Mouse (Mus musculus) right cerebral cortex, adult 2 months (tissue): ENCODE results near the gene Retreg1.
"Not testable (repeated sequence)": the region's sequence is repeated elsewhere in the genome, so short reads cannot be mapped to it uniquely, and the experiment has no call there.

Experiments used
- DNase-seq, 2 experiments: peaks; one replicate each; pipeline ENCODE4 v3.0.0; 2021 to 2022; ENCODE audit warnings: low spot score in 2 of 2

The Retreg1 gene

DNA sequence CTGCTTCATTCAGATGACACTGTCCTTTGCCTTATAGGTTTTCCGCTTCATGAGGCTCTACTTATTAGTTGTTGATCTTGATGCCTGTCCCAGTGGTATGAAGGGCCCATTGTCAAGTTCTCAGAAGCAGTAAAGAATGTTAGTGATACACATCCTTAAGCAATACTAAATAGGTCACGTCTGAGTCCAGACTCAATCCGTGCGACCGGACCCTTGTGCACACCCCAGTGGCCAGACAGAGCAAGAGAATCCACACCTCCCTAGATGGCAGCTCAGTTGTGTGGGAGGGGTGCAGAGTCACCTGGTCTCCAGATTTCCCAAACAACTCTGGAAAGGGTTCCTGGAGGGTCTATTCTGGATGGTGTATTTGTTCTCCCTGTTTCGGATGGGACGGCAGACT lies 103.5 kb downstream of the Retreg1 start:
- no peak for DNase-seq

DNA sequence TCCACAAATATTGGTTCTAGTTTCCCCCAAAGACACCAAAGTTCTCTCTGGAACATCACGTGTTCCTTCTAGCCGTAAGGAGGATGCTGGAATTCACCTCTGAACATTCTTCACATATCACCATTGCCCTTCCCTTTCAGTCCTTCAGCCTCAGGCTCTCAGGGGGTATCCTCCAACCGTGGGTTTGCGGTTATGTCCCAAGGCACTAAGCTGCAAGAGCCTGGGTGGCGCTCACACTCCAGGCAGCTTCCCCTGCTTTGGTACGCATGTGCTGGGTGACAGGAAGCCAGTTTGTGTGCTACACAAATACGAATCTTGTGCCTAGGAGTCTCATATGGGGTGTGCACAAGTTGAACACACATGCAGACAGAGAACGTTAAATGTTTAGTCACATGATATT lies 104.4 kb downstream of the Retreg1 start:
- DNase-seq, result no peak

DNA sequence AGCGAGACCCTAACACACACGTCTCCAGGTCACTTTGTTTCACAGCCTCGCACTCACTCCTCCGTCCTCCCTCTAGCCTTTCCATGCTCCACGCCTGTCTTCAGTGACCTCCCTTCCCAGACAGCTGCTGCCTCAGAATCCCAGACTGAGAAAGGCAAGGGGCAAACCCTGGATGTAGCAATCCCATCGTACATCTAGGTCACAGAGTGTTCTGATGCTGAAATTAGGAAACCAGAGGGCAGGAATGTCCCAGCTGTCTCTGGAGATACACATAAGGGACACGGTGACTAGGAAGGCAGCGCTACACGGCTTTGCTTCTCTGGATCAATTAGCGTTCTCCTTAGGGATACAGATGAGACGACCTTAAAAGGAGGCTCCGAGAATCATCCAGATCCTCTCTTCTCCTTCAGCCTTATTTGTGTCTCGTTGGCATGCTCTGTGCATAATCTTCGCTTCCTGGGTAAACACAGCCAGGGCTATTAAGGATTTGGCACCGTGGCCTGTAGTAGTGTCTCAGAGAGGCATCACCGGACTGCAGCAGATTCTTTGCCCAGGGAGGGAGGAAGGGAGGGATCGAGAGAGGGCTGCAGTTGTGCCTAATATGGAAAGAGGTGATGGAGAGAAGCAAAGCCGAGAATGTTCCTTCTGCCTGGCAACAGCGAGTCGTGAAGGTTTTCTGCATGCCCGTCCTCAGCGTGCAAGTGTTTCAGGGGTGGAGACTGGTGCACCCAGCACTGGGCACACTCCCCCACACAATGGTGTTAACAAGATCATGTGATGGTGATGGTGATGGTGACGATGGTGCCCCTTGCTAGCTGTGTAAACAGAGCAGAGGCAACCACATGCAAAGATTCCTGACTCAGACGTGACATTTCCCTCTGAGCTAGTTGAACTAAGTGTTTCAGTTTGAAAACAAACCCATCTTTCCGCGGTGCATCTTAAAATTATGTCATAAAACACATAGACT lies 105.6 kb downstream of the Retreg1 start:
- DNase-seq, result peak in 1 of 2 experiments; percentile 23

DNA sequence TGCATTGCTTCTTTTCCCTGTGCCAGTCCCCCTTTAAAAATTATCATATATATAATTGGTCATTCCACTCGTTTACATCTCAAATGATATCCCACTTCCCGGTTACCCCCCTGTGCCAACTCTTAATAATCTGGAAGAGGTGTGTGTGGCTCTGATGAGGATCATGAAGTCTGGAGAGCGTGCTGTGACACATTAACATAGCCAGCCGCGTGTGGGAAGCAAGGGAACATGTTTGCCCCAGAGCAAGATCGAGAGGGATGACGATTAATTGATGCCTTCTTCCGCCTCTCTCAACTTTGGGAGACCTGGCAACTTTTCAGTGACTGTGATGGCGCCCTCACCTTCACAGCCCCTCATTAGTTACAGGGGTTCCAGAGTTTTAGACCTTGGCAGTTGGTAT lies 106.7 kb downstream of the Retreg1 start:
- DNase-seq, result no peak

DNA sequence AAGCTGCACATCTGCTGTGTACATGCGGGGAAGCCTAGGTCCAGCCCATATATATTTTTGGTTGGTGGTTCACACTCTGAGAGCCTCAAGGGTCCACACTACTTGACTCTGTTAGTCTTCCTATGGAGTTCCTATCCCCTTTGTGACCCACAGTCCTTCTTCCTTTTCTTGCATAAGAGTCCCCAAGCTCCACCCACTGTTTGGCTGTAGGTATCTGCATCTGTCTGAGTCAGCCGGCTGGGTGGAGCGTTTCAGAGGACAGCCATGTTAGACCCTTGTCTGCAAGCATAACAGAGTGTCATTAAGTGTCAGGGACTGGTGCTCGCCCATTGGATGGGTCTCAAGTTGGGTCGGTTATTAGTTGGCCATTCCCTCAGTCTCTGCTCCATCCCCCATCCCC lies 107.6 kb downstream of the Retreg1 start:
- no peak for DNase-seq

DNA sequence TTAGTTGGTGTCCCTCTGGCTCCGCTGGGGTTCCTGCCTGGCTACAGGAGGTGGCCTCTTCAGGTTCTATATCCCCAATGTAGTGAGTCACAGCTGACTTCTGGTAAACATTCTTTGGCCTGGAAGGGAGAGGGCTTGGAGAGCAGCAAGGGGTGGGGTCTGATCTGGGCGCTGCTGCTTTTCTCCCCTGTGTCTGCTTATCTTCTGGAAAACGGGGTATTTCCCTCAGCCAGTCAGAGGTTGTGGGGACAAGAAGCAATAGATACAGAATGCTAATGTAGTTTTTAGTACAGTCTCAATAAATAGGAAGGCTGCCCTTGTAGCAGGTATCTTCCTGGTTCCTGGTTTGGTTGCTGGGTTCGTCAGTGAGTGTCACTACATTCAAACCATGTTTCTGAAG lies 108.1 kb downstream of the Retreg1 start:
- no peak for DNase-seq

DNA sequence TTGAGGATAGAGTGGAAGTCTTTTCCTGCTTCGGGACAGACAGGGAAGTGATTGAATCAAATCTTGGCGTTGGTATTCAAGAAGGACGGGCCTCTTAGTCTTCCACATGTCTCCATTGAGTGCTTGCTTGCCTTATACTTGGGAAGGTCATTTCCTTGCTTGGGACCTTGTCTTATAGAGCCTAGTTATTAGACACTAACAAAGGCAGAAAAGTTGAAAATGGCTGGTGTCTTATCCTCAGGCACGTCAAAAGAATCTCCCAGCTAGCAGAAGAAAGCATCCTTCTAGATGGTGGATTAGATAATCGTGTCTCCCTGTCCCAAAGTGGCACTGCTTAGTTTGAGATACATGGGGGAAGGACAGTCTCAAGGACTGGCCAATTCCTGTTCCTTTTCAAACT lies 113.0 kb downstream of the Retreg1 start:
- no peak for DNase-seq

DNA sequence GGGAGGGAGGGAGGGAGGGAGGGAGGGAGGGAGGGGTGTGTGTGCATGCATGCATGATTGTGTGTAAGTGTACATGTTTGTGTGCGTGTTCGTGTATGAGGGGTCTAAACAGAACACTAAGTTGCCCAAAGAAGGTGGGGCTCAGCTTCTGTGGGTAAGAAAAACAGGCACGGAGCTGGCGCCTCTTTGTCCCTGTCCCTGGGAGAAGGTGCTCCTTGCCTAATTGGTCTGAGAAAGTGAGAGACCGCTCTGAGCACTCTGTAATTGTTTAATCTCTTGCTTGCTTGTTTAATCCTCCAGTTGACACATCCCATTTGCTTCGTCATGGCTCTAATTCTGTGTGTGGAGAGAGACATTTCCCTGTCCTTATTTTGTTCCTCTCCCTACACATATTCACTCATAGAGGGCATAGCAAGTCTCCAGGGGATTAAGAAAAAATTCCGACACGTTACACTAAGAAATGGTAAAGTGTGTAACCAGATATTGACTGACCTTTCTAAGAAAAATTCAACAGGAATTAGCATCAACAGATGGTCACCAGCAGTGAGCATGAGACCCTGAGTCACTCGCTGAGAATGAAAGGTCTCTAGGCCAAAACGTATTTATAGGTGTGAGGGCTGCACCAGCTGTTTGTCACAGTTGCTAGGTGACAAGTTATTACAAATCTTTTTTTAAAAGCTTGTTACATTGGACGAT lies 113.6 kb downstream of the Retreg1 start:
- no peak for DNase-seq

DNA sequence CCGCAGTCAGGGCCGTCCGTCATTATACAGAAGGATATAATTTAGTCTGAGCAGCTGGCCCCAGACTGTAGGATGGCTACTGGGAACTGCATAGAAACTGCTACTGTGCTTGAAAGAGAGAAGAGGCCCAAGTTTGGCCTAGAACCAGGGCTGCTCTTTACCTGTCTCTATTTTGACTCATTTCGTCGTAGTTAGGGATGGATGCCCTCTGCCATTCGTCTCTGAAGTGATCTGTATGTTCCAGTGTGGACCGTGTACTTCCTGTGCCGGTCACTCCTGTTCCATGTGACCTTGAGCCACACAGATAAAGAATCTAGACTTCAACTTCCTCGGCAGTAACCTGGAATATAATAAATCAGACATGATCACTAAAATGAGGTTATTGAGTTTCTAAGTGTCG lies 114.7 kb downstream of the Retreg1 start:
- DNase-seq, result no peak

DNA sequence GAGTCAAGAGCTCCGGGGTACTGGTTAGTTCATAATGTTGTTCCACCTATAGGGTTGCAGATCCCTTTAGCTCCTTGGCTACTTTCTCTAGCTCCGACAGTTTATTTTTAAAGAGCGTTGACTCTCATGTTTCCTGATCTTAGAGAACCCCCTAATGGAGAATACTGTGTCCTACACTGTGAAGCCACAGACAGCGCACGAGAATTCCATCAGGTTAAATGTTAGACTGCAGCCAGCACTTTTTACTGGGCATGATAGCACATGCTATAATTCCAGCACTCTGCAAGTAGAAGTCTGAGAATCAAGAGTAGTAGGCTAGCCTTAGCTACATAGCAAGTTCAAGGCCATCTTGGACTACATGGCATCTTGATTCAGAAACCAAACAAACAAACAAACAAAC lies 116.4 kb downstream of the Retreg1 start:
- DNase-seq, result no peak

DNA sequence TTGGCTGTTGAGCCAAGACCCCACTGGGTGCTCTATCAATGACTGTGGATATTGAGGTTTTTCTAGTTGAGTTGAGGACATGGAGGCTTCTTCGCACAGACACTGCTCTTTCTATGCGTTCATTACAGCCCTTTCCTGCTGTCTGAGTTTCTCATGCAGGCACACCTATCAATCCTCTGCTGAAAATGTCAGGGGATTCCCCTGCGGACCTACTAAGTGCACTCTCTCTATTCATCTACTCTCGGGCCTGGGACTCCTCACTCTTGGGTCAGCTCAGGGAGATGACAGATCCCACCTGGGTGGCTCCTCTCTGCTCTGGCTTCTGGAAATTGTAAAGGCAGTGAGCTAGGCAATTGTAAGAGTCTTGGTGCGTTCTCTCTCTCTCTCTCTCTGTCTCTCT lies 117.3 kb downstream of the Retreg1 start:
- DNase-seq, result no peak

DNA sequence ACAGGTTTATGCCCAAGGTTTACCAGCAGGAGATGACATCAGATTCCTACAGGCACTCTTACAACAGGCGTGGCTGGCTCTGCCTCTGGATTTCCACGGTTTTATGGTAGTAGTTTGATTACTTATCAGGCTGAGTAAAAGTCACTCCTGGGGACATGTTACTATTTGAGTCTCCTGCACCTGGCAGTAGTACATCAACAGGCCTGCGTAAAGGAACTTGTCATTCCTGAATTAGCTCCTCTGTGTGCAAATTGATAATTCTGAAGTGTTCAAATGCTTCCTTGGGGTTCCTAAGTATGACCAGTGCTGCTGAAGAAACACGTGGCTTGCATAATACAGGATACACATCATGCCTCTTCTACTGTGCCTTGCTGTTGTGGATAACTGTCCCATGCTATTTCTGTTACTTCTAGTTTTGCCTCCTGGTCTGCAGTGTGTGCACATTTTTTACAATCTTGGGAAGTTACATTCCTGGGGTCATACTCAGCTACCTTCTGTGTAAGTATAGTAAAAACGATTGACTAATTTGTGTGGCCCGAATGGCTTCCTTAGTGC lies 123.3 kb downstream of the Retreg1 start:
- DNase-seq, result no peak

DNA sequence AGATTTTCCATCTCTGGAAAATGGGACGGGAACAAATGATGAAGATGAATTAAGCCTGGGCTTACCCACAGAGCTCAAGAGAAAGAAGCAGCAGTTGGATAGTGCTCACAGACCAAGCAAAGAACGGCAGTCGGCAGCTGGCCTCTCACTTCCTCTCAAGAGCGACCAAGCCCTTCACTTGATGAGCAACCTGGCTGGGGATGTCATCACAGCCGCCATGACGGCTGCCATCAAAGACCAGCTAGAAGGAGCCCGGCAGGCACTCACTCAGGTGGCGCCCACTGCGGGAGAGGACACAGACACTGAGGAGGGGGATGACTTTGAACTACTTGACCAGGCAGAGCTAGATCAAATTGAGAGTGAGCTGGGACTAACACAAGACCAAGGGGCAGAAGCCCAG lies 128.6 kb downstream of the Retreg1 start:
- no peak for DNase-seq

DNA sequence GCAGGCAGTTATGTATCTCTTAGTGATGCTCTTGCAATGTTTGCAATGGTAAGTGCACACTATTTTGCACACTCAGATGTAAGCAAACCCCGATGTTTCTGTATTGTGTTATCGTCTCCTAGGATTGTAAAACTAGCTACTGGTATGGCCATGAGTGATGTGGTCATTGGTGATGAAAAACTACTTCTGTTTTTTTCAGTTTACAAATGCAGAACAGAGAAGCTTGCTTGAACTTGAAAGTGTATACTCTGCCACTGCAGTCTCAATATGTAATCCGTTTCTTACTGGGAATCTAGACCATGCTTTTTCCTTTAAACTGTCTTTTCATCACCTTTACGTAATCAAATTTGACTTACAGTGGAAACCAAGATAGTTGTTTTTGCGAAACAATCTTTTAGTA lies 129.8 kb downstream of the Retreg1 start:
- DNase-seq, result no peak

DNA sequence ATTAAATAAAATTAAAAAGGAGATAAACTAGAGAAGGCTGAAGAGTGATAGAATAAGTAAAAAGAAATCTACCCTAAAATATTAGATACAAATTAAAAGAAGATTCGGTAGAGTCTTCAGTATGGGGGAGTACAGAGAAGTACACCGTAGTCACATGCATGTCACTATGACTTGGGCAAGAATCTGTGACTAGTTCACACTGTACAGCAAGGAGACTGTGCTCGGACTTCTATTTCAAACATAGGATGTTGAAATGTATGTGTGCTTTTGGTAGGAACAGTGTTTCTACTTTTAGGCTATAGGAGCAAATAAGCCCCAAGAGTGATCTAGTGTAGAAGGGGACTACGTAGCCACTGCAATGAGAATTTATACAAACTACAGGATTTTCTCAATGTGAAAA lies 131.4 kb downstream of the Retreg1 start:
- DNase-seq, result no peak

DNA sequence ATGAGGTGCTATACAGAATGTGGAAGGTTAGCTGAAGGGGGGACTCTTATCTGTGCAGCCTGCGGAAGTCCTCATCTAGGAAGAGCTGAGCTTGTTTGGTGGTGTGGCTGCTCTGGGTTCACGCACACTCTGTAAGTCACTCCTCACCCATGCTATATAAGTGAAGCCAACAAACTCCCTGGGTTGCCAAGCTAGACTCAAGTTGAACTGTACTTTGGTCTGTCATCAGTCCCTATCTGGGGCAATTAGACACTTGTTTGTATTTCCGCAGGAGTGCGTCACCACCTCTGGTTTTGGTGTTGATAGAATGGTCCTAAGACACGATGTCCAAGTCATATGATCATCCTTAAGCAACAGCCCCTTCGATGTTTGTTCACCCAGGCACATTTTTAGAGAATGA lies 132.8 kb downstream of the Retreg1 start:
- DNase-seq, result no peak

DNA sequence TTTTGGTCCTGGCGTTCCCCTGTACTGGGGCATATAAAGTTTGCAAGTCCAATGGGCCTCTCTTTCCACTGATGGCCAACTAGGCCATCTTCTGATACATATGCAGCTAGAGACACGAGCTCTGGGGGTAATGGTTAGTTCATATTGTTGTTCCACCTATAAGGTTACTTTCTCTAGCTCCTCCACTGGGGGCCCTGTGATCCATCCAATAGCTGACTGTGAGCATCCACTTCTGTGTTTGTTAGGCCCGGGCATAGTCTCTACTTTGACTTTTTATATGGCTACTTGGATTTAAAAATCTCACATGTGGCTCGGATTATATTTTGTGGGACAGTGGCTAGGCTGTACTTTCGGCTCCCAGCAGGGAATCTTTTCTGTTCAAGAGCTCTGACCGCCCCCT lies 140.6 kb downstream of the Retreg1 start:
- not testable (repeated sequence) for DNase-seq

DNA sequence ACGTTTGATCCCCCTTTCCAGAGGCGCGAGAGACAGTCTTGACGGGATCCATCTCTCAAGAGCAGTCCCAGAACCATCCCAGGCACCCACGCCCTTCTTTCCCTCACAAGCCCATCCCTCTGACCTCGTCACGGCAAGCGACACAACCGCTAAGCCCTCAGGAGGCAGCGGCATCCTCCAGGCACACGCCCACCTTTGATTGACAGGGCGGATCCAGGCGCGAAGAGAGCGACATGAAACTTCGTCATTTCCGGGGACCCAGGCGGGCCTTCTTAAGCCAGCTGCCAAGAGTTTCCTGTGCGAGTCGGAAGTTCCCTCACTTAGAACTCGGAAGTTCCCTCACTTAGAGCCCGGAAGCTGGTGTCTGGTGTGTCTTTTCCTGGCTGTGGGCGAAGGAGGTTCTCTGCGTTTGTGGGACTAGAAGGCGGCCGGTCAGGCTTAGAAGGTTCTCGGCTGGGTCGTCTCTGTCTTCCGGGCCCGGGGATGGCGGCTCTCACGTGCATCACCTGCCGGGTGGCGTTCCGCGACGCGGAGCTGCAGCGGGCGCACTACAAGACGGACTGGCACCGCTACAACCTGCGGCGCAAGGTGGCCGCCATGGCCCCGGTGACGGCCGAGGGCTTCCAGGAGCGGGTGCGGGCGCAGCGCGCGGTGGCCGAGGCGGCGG lies 141.2 kb downstream of the Retreg1 start, which contains the start of gene Zfp622:
TSS of gene Zfp622 (plus strand) at position 300 of the 667 bp plus-strand sequence.
- peak; percentile 95 to 96 for DNase-seq

DNA sequence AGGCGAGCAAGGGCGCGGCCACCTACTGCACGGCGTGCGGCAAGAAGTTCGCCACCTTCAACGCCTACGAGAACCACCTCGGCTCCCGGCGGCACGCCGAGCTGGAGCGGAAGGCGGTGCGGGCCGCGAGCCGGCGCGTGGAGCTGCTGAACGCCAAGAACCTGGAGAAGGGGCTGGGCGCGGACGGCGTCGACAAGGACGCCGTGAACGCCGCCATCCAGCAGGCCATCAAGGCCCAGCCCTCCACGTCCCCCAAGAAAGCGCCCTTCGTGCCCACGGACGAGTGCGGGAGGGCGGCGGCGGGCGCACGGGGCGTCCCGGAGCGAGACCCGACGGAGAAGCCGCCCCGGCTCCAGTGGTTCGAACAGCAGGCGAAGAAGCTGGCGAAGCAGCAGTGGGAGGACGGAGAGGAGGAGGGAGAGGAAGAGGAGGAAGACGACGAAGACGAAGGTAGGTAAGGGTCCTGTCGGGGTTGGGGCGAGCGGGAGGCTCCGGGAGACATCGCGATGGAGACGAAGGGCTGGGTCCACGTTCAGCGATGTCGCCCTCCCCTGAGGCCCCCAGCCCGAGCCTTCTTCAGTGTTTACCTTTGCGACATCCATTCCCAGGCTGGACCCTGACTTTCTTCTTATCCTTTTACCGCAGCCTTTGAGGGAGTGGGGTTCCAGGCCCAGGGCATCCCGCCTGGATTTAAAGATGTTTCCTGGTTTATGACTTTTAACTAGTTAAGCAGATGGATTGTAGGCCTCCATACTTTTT lies 141.9 kb downstream of the Retreg1 start:
- peak in 1 of 2 experiments; percentile 8 for DNase-seq

DNA sequence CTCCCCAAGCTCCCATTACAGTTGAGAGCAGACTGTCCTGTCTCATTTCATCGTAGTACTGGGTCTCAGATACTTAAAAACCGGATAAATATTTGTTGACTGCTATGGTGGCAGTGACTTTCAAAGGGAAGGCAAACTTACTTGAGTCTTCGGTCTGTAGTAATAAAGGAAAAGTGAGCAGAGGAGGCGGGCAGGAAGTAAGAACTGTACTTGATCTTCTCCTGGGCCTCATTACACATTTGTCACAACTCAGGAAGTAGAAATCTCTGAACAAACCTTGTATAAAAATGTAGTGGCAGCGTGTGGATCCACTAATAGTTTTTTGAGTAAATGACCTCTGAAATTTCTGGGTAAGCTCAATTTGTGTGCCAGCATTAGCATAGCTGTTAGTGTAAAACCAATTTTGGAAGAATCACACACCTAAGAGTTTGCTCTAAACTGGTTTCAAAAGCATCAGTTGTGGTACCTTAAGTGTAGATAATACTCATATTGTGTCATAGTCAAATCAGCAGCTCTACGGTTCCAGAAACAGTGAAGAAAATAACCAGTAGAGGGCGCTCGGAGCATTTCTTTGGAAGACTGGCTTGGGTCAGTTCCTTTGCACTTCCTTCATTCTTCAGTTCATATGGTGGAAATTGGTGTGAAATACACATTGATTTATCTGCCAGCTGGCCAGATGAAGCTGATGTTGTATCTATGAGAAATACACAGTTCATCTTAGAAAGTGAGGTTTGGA lies 150.2 kb downstream of the Retreg1 start:
- peak; percentile 79 to 80 for DNase-seq

DNA sequence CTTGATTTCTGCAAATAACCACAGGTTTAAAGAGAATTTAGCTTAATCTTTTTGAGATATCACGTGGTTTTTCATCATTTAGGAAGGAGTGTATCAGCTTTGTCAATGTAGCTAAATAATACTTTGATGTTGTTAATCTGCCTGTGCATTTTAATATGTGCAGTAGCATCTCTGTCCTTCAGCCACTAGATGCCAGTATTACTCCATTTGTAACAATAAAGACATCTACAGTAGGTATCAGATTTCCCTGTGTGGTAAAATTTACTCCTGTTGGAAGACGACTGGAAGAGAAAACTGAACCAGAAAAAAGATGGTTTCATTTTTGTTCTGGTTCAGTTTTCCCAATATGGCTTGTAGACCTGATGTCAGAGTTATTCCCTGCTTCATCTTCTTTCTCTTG lies 152.5 kb downstream of the Retreg1 start:
- no peak for DNase-seq
